Comparison of ENCODE assay signal across 8 mouse cellular contexts in the genomic region with DNA sequence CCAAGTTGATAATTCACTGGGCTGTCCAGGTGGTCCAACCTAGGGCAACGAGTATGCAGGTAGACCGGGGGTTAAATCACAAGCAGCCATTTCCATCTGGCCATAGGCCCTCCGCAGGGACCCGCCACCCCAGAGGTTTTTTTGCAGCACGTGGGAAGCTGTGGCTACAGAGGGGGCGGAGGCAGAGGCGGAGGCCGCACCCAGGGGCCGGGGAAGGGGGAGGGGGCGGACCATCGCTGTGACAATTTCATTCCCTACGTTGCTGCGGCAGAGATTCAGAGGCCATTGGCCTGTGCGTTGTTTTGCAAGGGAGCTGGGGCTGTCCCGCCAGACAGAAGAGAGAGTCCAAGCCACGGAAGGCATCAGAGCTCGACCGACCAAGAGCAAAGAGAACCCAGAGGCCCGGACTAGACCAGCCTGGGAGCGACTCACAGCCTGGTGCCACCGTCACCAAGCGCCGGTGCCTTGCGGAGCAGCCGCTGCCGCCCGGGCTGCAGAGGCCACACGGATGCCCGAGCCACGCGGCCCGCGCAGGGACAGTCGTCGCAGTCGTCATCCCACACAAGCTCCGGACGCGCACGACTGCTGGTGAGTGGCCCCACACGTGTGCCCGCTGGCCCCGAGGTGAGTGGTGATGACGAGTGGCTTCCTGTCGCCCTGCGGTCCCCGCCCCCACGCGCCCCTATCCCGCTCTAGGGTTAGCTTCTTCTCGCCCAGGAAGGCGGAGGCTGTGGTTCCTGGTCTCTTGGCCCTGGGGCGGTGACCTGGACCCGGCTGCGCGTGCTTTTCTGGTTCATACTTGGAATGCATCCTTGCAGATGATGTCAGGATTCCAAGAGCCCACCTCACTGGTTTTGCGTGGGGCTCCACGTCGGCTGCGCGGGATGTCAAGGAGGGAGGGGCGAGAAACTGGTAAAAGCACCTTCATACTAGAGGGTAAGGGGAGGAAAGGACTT. TPM values are rescaled to one million over a fixed set of nuclear protein-coding genes. Genes with fewer than 3 reads are reported as not detected.
DNase-seq lines count a peak whose midpoint lies in the region; ATAC-seq and TF ChIP-seq lines count a peak whose summit lies in the region.

TSS of gene Stambpl1 (plus strand) at position 222 of the 956 bp plus-strand sequence.

- peak within 1 kb of the TSS; percentile 82 for H3K4me3 ChIP-seq in left cerebral cortex, adult 2 months
- peak within 1 kb of the TSS; percentile 91 for H3K4me3 ChIP-seq in macrophage (ENCODE audit: inconsistent target)

- intact Hi-C loops in left cerebral cortex, adult 2 months (cut with DNase I): loop anchor here (2.0 kb wide), 1 partner anchor 39 kb away; no protein-coding TSS in a partner anchor

- no peak for TF ChIP-seq CTCF in left cerebral cortex, adult 2 months (IDR thresholded peaks at IDR 0.05)

- peak; percentile 88 for ATAC-seq in activated CD4-positive, CD25-positive, alpha-beta regulatory T cell, adult 4 months
- ATAC-seq in common myeloid progenitor, adult 5-6 weeks (replicated peaks; ENCODE audit: low read depth, poor library complexity, severe bottlenecking): peak; percentile 84

- DNase-seq in gastrocnemius, postnatal 10 days: peak; percentile 69
- DNase-seq in induced T-regulatory cell, adult 2 months (ENCODE audit: low read depth): peak; percentile 93
- peak; percentile 68 to 71 for DNase-seq in left cerebral cortex, adult 2 months (ENCODE audit: extremely low spot score in 1 of 2, low spot score in 2 of 2)
- peak; percentile 69 for DNase-seq in right cerebral cortex, adult 18-20 months
- peak; percentile 57 for DNase-seq in urinary bladder, adult 2 months (ENCODE audit: low spot score)

- H3K36me3 ChIP-seq in macrophage (ENCODE audit: inconsistent target): no peaks in the 10 kb centered on the region

- under 1% methylated on average over 62 of the region's 62 CpGs for WGBS in macrophage (ENCODE audit: missing documents)

- H3K27ac ChIP-seq in left cerebral cortex, adult 2 months: peak within 1 kb of the TSS; percentile 91
- H3K27ac ChIP-seq in macrophage: peak within 1 kb of the TSS; percentile 82

- peaks cover 48% of the 10 kb centered on the region for H3K79me2 ChIP-seq in macrophage (ENCODE audit: inconsistent target)

RNA-seq across cellular contexts. Expression of gene Stambpl1, which starts in this region (rescaled TPM):
- 10 to 100 TPM; 85.1 to 89.6 TPM for polyA plus RNA-seq in activated CD4-positive, CD25-positive, alpha-beta regulatory T cell, adult 4 months (2017; shearing (Covaris generic))
- total RNA-seq in common myeloid progenitor, adult 5-6 weeks (2017): 8.0 and 12.1 TPM in 2 replicates
- total RNA-seq in gastrocnemius, postnatal 10 days (2021): 1 to 10 TPM; 2.3 to 2.6 TPM
- 10 to 100 TPM; 18.5 to 21.6 TPM for total RNA-seq in left cerebral cortex, adult 2 months (2021)
- 10 to 100 TPM in 22 of 26 experiments, 1 to 10 TPM in 4; 7.0 to 42.2 (median 22.8) TPM for total RNA-seq in macrophage (2018; cell fraction: chromatin; rRNA removed)
- 10 to 100 TPM in 24 of 26 experiments, 1 to 10 TPM in 2; 8.7 to 35.3 (median 24.2) TPM for total RNA-seq in macrophage (2018; cell fraction: cytosol; rRNA removed)
- 10 to 100 TPM in 25 of 26 experiments, 1 to 10 TPM in 1; 9.4 to 42.3 (median 21.2) TPM for total RNA-seq in macrophage (2018; cell fraction: nucleus; rRNA removed)
- polyA plus RNA-seq in macrophage (2018): 17.9 to 23.8 TPM (median 22.2 TPM) in 3 replicates
- polyA plus RNA-seq in urinary bladder, adult 2 months (2012; rRNA removed): 10.9 and 11.2 TPM in 2 replicates

Comparison
In these comparisons a context has a peak if more than half of its experiments do, and no peak if none do; other contexts are left out.
1. Peak in every context shown above with its lines: DNase-seq, ATAC-seq, H3K4me3 ChIP-seq and H3K27ac ChIP-seq.